Mouse (Mus musculus) kidney, postnatal 0 days (tissue): Measurements from ENCODE around the gene Ttc29. TPM values are rescaled to one million over a fixed set of nuclear protein-coding genes. Genes with fewer than 3 reads are reported as not detected.

Experiments
- ATAC-seq: fragments of 200-750 bp; cut with Nextera tagmentation; replicated peaks from 2 replicates; pipeline ENCODE4 v1.8.0; 2017; ENCODE audit warnings: low read depth, moderate number of reproducible peaks, moderate TSS enrichment, moderate library complexity; ENCODE audit not compliant: low FRiP score
- DNase-seq: peaks from one replicate; pipeline ENCODE4 v3.0.0-alpha.2; 2016; ENCODE audit warnings: low spot score
- H3K27ac ChIP-seq: fragments of 300-500 bp; sonication (generic); 2 replicates; pipeline ENCODE4 v1.5.1; 2014; ENCODE audit warnings: mild to moderate bottlenecking
- H3K27me3 ChIP-seq: fragments of 300-500 bp; sonication (generic); 2 replicates; pipeline ENCODE4 v1.6.1; 2014; ENCODE audit warnings: low read length, mixed read lengths; ENCODE audit not compliant: insufficient read depth
- H3K36me3 ChIP-seq: fragments of 300-500 bp; sonication (generic); 2 replicates; pipeline ENCODE4 v1.6.1; 2014; ENCODE audit warnings: low read length, mixed read lengths; ENCODE audit not compliant: insufficient read depth
- H3K4me1 ChIP-seq: fragments of 300-500 bp; sonication (generic); replicated peaks from 2 replicates; pipeline ENCODE4 v1.6.1; 2014; ENCODE audit warnings: antibody characterized with exemption, low read length, mixed read lengths; ENCODE audit not compliant: insufficient read depth
- H3K4me2 ChIP-seq: fragments of 300-500 bp; sonication (generic); 2 replicates; pipeline ENCODE4 v1.6.1; 2014; ENCODE audit warnings: mild to moderate bottlenecking, low read length, moderate library complexity, mixed read lengths
- H3K4me3 ChIP-seq: fragments of 300-500 bp; sonication (generic); replicated peaks from 2 replicates; pipeline ENCODE4 v1.5.1; 2014; ENCODE audit warnings: low read depth, low read length
- H3K9ac ChIP-seq: fragments of 300-500 bp; sonication (generic); 2 replicates; pipeline ENCODE4 v1.6.1; 2014; ENCODE audit warnings: low read depth, low read length
- H3K9me3 ChIP-seq: fragments of 300-500 bp; sonication (generic); replicated peaks from 2 replicates; pipeline ENCODE4 v1.6.1; 2016; ENCODE audit warnings: low read length, inconsistent platforms, mixed read lengths
- CTCF ChIP-seq: IDR thresholded peaks from 2 replicates; pipeline ENCODE4 v1.5.1; 2016; ENCODE audit warnings: antibody characterized with exemption, low read depth, mild to moderate bottlenecking, moderate library complexity
- WGBS: fragments of 180-500 bp; shearing (Covaris S2); extraction: QIAGEN DNeasy Blood & Tissue Kit; methylation state at CpG from one replicate; pipeline ENCODE4 v1.1.7; 2014; 5-methylcytosine and 5-hydroxymethylcytosine counted together
- polyA plus RNA-seq: library from polyadenylated mRNA; unstranded; fragments of >200 nt; fragmentation: Nextera tagmentation; extraction: Ambion mirVana; gene quantifications from 2 replicates; pipeline ENCODE4 v1.2.1, GENCODE M21; 2015

Gene Ttc29
- polyA plus RNA-seq, 1 experiment from 2014 or later = 0.20 TPM

- Histone ChIP-seq H3K9ac (no peak overlapping the region), H3K4me2 (no peak overlapping the region), H3K4me3 (no peak overlapping the region), H3K27ac (no peak overlapping the region), H3K36me3 (no peaks in the 10 kb centered on the region), H3K9me3 (no peaks in the 10 kb centered on the region), H3K4me1 (no peaks in the 10 kb centered on the region), H3K27me3 (peaks cover 68% of the 10 kb centered on the region)
- no peak for ATAC-seq
- no peak for DNase-seq
- no peak for TF ChIP-seq CTCF
- 2% methylated on average over 32 of the region's 32 CpGs for WGBS
These were observed 224.3 kb downstream of the Ttc29 start for GRCm38 (mm10) chr8:78437140-78438045.

GRCm38 (mm10) chr8:78438121-78438520 is 225.0 kb downstream of the Ttc29 start:
- no peak overlapping the region for H3K9ac ChIP-seq
- no peak overlapping the region for H3K27ac ChIP-seq
- no peaks in the 10 kb centered on the region for H3K4me1 ChIP-seq
- no peaks in the 10 kb centered on the region for H3K36me3 ChIP-seq
- H3K4me2 ChIP-seq = 0 out of 2 replicates have a peak overlapping the region, but pooled peaks have one; percentile 12
- WGBS = under 1% methylated on average over 18 of the region's 18 CpGs
- H3K4me3 ChIP-seq = no peak overlapping the region
- no peak for TF ChIP-seq CTCF
- peak; percentile 88 for DNase-seq
- H3K9me3 ChIP-seq = no peaks in the 10 kb centered on the region
- 0 out of 2 replicates have a peak, but pooled peaks have one; percentile 36 for ATAC-seq
- peaks cover 62% of the 10 kb centered on the region for H3K27me3 ChIP-seq

GRCm38 (mm10) chr8:78442781-78443180 is 229.7 kb downstream of the Ttc29 start:
- 81% methylated on average over 1 of the region's 1 CpGs for WGBS
- Histone ChIP-seq H3K27me3 (peaks cover 24% of the 10 kb centered on the region), H3K4me1 (no peaks in the 10 kb centered on the region)

More at GRCm38 (mm10) chr8:78442781-78443180, 229.7 kb downstream of the Ttc29 start:
- no peak overlapping the region for H3K4me2 ChIP-seq
- no peak for ATAC-seq
- H3K4me3 ChIP-seq = no peak overlapping the region
- no peak for DNase-seq
- TF ChIP-seq CTCF = no peak
- no peaks in the 10 kb centered on the region for H3K36me3 ChIP-seq
- no peak overlapping the region for H3K9ac ChIP-seq
- H3K27ac ChIP-seq = no peak overlapping the region
- H3K9me3 ChIP-seq = no peaks in the 10 kb centered on the region

Other genes starting within 250 kb of the Ttc29 start
- not detected in 2 replicates for gene Pou4f2, start 223.3 kb downstream of the Ttc29 start, polyA plus RNA-seq